Mouse (Mus musculus) megakaryocyte-erythroid progenitor cell, adult 5-6 weeks (primary cell): ENCODE data around the gene Cib4. TPM values are rescaled to one million over a fixed set of nuclear protein-coding genes. Genes with fewer than 3 reads are reported as not detected.

Experiments used
- ATAC-seq: replicated peaks from 2 replicates; pipeline ENCODE4 v1.8.0; 2016; ENCODE audit warnings: mild to moderate bottlenecking, inconsistent platforms; ENCODE audit not compliant: severe bottlenecking, poor library complexity, low FRiP score, low TSS enrichment
- total RNA-seq, 2 experiments: library from RNA; stranded (forward) in 1 of 2; stranded (reverse) in 1 of 2; fragments of 200-1000, 215-1000 nt in 1 of 2; fragments of >200 nt in 1 of 2; fragmentation: Nextera tagmentation in 1 of 2; gene quantifications; 2 replicates each; pipeline ENCODE4 v1.2.3; 2014 to 2017

Gene Cib4
- total RNA-seq, 2 experiments from 2014 or later = not detected

DNA sequence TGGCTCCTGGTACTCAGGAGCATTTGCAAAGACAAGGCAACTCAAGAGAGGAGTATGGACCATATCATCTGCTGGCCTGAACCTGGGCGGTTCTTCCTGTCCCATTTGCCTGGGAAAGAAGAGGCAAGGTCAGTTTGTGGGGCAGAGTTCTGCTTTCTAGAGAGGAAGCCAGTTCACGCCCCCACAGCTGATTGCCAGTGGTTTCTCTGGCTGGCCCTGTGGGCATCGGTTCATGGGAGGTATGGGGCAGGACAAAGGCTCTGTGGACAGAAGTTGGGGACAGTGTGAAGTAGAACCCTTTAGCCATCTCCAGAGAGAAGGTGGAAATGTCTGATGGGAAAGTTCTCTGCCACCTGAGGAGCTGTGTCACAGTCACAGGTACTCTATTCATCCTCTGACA, 22.5 kb downstream of the Cib4 start:
- ATAC-seq = no peak

DNA sequence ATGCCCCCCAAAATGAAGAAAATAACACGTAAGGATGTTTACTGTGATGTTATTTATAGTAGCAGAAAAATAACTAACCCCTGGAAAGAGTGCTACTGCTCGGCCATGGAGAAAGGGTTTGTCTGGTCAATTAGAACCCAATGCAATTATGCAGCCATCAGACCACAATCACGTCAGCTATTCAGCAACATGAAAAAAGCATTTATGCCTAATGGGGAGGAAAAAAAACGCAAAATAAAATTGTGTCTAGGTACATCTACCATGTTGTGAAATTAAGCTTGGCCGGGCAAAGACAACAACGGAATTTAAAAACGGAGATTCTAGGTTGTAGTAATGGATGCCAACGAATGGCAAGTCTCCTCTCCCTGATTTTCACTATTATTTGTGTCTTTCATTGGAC, 23.2 kb downstream of the Cib4 start:
- no peak for ATAC-seq

- ATAC-seq = peak; percentile 47
Measured at GRCm38 (mm10) chr5:30520214-30520732, 25.4 kb downstream of the Cib4 start.

GRCm38 (mm10) chr5:30519494-30519893, 26.1 kb downstream of the Cib4 start:
- no peak for ATAC-seq

GRCm38 (mm10) chr5:30518547-30518946, 27.1 kb downstream of the Cib4 start:
- ATAC-seq = peak; percentile 94

- ATAC-seq = no peak
Measured at GRCm38 (mm10) chr5:30518108-30518507, 27.5 kb downstream of the Cib4 start.

GRCm38 (mm10) chr5:30516376-30516775, 29.3 kb downstream of the Cib4 start:
- peak; percentile 54; the same call in 1 of the 2 replicates for ATAC-seq

GRCm38 (mm10) chr5:30513111-30513510, 32.5 kb downstream of the Cib4 start:
- ATAC-seq = no peak

GRCm38 (mm10) chr5:30497299-30497698, 48.3 kb downstream of the Cib4 start:
- ATAC-seq = no peak

- ATAC-seq = no peak
Measured at GRCm38 (mm10) chr5:30496821-30497220, 48.8 kb downstream of the Cib4 start.

DNA sequence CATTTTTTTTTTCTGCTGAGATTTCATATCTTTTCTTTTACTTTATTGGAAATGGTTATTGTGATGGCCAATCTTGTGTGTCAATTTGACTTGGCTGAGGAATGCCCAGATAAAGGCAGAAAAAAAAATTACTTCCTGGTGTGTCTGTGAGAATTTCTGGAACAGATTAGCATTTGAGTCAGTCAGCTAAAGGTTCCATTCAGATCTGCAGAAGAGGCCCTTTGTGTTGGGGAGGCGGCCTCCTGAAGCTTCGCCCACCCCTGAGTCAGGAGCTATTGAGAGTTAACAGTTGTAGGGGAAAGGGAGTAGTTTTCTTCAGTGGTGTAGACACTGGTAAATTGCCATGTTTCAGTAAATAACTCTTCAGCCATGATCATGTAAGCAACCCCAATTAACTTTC, 50.3 kb downstream of the Cib4 start:
- ATAC-seq = no peak

GRCm38 (mm10) chr5:30494606-30495005, 51.0 kb downstream of the Cib4 start:
- ATAC-seq = no peak

DNA sequence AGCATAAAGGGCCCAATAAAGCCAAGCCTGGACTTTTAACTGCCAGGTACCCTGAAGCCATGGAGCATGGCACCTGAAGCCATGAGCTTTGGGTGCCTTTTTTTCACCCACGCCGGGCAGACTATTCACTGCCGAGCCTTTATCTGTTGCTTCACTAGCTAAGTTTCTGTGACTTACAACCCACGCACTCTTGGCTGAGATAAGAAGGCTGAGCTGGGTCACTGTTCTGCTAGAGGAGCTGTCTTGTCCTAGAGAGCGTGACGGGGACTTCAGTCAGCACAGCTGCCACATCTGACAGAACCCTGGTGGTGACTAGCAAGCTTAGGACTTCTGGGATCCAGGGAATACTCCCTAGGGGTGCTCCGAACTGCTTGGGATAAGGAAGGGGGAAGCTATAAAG, 51.9 kb downstream of the Cib4 start:
- 0 out of 2 replicates have a peak, but pooled peaks have one; percentile 37 for ATAC-seq

GRCm38 (mm10) chr5:30490845-30491244, 54.8 kb downstream of the Cib4 start:
- no peak for ATAC-seq

DNA sequence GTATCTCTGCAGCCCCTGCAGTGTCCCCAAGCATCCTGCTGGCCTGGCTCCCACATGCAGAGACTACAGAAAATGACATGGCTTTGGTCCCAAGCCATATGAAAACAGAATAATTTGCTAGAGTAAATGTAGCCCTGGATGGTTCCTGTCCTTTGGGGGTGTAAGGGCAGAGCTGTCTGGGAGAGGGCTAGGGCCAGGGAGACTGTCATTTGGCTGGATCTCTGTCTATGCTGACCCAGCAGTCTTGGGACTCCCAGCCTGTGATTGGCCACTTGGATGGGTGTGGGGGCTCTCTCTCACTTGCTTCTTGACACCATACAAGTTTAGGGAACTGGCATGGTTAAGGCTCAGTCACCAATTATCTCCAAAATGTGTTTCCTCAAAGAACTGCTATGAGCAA, 55.4 kb downstream of the Cib4 start:
- ATAC-seq = no peak

DNA sequence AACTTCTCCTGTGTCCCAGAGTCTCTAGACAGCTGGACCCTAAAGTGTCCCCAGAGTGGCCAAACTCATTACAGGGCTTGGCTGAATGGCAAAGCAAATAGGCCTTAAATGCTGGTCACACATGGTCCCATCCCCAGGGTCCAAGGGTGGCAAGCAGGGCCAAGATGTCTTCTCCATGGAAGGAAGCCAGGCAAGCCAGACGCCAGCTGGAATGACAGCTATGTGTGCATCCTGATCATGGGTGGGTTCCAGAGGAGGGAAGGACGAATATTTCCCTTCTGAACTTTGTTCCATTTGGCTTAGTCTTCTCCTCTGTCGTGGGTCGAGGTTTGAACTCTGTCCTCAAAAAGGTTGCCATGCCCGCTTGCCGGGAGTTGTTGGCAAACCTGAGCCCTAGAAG, 60.5 kb downstream of the Cib4 start:
- no peak for ATAC-seq

- ATAC-seq = no peak
Measured at GRCm38 (mm10) chr5:30484591-30484990, 61.0 kb downstream of the Cib4 start.

DNA sequence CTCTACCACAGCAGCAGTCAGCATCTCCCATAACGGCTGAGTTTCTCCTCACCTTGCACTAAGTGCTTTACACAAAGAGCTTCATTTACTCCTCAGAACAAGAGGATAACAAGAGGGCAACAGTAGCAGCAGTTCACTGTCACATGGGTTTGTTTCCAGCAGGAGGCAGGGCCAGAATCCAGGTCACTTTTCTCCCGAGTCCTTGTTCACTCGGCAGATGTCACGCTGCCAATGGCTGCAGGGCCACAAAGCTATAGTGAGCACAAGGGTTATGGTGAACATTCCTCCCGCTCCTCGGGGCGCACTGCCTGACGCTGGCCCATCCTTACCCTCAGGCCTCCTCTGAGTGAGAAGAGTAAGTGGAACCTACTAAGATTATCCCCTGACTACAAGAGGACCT, 62.1 kb downstream of the Cib4 start:
- no peak for ATAC-seq

- ATAC-seq = peak; percentile 79
Measured at GRCm38 (mm10) chr5:30482319-30482718, 63.3 kb downstream of the Cib4 start.

- ATAC-seq = peak; percentile 66; the same call in 1 of the 2 replicates
Measured at GRCm38 (mm10) chr5:30476534-30476933, 69.1 kb downstream of the Cib4 start.

DNA sequence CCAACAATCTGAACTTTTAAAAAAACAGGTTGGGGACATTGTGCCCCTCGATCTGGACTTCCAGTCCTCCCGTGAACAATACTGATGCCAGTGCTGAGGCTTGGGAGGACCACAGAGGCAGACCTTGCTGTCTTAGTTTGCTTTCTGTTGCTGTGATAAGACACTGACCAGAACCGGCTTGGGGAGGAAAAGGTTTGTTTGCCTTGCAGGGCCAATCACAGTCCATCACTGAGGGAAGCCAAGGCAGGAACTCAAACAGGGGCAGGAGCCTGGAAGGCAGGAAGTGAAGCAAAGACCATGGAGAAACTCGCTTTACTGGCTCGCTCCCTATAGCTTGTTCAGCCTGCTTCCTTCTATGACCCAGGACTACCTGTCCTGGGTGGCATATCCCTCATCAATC, 73.5 kb downstream of the Cib4 start:
- ATAC-seq = no peak

DNA sequence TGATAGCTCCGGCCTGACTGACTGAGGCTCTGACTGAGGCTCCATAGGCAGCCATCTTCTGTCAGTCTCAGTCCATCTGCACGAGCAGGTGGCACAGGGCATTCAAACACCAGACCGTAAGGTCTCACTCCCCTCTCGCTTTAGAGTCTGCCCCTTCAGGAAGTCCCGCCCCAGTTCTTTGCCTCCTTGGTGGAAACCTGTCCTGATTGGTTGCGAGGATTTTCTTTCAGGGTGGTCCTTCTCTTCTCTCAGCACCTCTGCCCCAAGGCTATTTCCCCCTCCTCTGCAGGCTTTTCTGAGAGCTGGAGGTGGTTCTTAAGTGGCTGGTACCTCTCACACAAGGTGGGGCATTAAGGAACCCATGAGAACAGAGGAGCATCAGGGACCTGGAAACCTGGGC, 75.2 kb downstream of the Cib4 start:
- no peak for ATAC-seq
